Mouse (Mus musculus): ENCODE measurements at regions not wholly inside any gene's neighbourhood (a gene's known extent, or its start where the extent isn't known, plus 50 kb on each side); places are given as distances from the start of the nearest gene placed in this dataset.
"Not testable (repeated sequence)": the region's sequence is repeated elsewhere in the genome, so short reads cannot be mapped to it uniquely, and the experiment has no call there.

GRCm38 (mm10) chr14:8867641-8868040, 201.6 kb upstream of the 4930452B06Rik start:
- Histone ChIP-seq H3K9me3 (replicated peaks) (no peaks in the 10 kb centered on the region), H3K27ac (no peak overlapping the region), H3K36me3 (no peaks in the 10 kb centered on the region), H3K4me3 (no peak overlapping the region), H3K4me2 (no peak overlapping the region), H3K4me1 (replicated peaks) (no peaks in the 10 kb centered on the region), H3K27me3 (no peaks in the 10 kb centered on the region), H3K9ac (no peak overlapping the region)
- WGBS = 90% methylated on average over 5 of the region's 5 CpGs
- no peak for ATAC-seq (replicated peaks; ENCODE audit: insufficient number of reproducible peaks, insufficient read depth, low FRiP score, low read depth)

- Histone ChIP-seq H3K4me2 (no peak overlapping the region), H3K36me3 (no peaks in the 10 kb centered on the region), H3K27me3 (no peaks in the 10 kb centered on the region), H3K9ac (no peak overlapping the region), H3K4me1 (replicated peaks) (no peaks in the 10 kb centered on the region), H3K4me3 (no peak overlapping the region), H3K9me3 (replicated peaks) (no peaks in the 10 kb centered on the region), H3K27ac (no peak overlapping the region)
- ATAC-seq (replicated peaks; ENCODE audit: insufficient number of reproducible peaks, insufficient read depth, low FRiP score, low read depth) = no peak
Measured at GRCm38 (mm10) chr14:8851572-8851971, 185.5 kb upstream of the 4930452B06Rik start.

GRCm38 (mm10) chr14:8850208-8850607, 184.2 kb upstream of the 4930452B06Rik start:
- ATAC-seq (replicated peaks; ENCODE audit: insufficient number of reproducible peaks, insufficient read depth, low FRiP score, low read depth) = no peak
- Histone ChIP-seq H3K27ac (no peak overlapping the region), H3K4me3 (no peak overlapping the region), H3K4me2 (no peak overlapping the region), H3K36me3 (no peaks in the 10 kb centered on the region), H3K9ac (no peak overlapping the region), H3K4me1 (replicated peaks) (no peaks in the 10 kb centered on the region), H3K27me3 (no peaks in the 10 kb centered on the region), H3K9me3 (replicated peaks) (no peaks in the 10 kb centered on the region)

GRCm38 (mm10) chr14:8833516-8833915, 167.5 kb upstream of the 4930452B06Rik start:
- 65% methylated on average over 1 of the region's 1 CpGs for WGBS

GRCm38 (mm10) chr14:8800217-8800616, 134.2 kb upstream of the 4930452B06Rik start:
- not testable (repeated sequence) for H3K4me3 ChIP-seq; ATAC-seq (replicated peaks; ENCODE audit: insufficient number of reproducible peaks, insufficient read depth, low FRiP score, low read depth); H3K4me2 ChIP-seq; H3K9me3 ChIP-seq (replicated peaks); H3K9ac ChIP-seq; H3K27ac ChIP-seq; H3K36me3 ChIP-seq; H3K4me1 ChIP-seq (replicated peaks); H3K27me3 ChIP-seq
- WGBS = 62% methylated on average over 23 of the region's 23 CpGs

More at GRCm38 (mm10) chr14:8833516-8833915, 167.5 kb upstream of the 4930452B06Rik start:
- Histone ChIP-seq H3K4me1 (replicated peaks) (no peaks in the 10 kb centered on the region), H3K9me3 (replicated peaks) (no peaks in the 10 kb centered on the region), H3K27me3 (no peaks in the 10 kb centered on the region), H3K36me3 (no peaks in the 10 kb centered on the region), H3K4me2 (no peak overlapping the region), H3K9ac (no peak overlapping the region), H3K27ac (no peak overlapping the region), H3K4me3 (no peak overlapping the region)
- ATAC-seq (replicated peaks; ENCODE audit: insufficient number of reproducible peaks, insufficient read depth, low FRiP score, low read depth) = no peak

GRCm38 (mm10) chr14:8789348-8789747, 123.3 kb upstream of the 4930452B06Rik start:
- 14% methylated on average over 1 of the region's 1 CpGs for WGBS
- Histone ChIP-seq H3K9me3 (replicated peaks) (no peaks in the 10 kb centered on the region), H3K9ac (no peak overlapping the region), H3K4me1 (replicated peaks) (no peaks in the 10 kb centered on the region), H3K4me2 (no peak overlapping the region), H3K36me3 (no peaks in the 10 kb centered on the region), H3K27ac (peak overlapping the region; percentile 8; the same call in 1 of the 2 replicates), H3K4me3 (no peak overlapping the region), H3K27me3 (no peaks in the 10 kb centered on the region)
- ATAC-seq (replicated peaks; ENCODE audit: insufficient number of reproducible peaks, insufficient read depth, low FRiP score, low read depth) = no peak

GRCm38 (mm10) chr14:8760541-8760940, 94.5 kb upstream of the 4930452B06Rik start:
- no peak overlapping the region for H3K4me3 ChIP-seq

GRCm38 (mm10) chr14:8736831-8737230, 70.8 kb upstream of the 4930452B06Rik start:
- H3K9me3 ChIP-seq (replicated peaks) = no peaks in the 10 kb centered on the region
- no peak overlapping the region for H3K4me3 ChIP-seq
- no peak overlapping the region for H3K27ac ChIP-seq
- H3K4me2 ChIP-seq = no peak overlapping the region
- H3K36me3 ChIP-seq = no peaks in the 10 kb centered on the region
- no peak overlapping the region for H3K9ac ChIP-seq
- 24% methylated on average over 4 of the region's 4 CpGs for WGBS
- no peaks in the 10 kb centered on the region for H3K4me1 ChIP-seq (replicated peaks)
- H3K27me3 ChIP-seq = no peaks in the 10 kb centered on the region
- no peak for ATAC-seq (replicated peaks; ENCODE audit: insufficient number of reproducible peaks, insufficient read depth, low FRiP score, low read depth)

More at GRCm38 (mm10) chr14:8760541-8760940, 94.5 kb upstream of the 4930452B06Rik start:
- H3K4me2 ChIP-seq = no peak overlapping the region
- H3K36me3 ChIP-seq = no peaks in the 10 kb centered on the region
- H3K9me3 ChIP-seq (replicated peaks) = no peaks in the 10 kb centered on the region
- no peaks in the 10 kb centered on the region for H3K4me1 ChIP-seq (replicated peaks)
- no peak overlapping the region for H3K27ac ChIP-seq
- H3K9ac ChIP-seq = no peak overlapping the region
- H3K27me3 ChIP-seq = no peaks in the 10 kb centered on the region
- 70% methylated on average over 2 of the region's 2 CpGs for WGBS
- no peak for ATAC-seq (replicated peaks; ENCODE audit: insufficient number of reproducible peaks, insufficient read depth, low FRiP score, low read depth)

GRCm38 (mm10) chr14:8733261-8733660, 67.2 kb upstream of the 4930452B06Rik start:
- Histone ChIP-seq H3K4me1 (replicated peaks) (no peaks in the 10 kb centered on the region), H3K9me3 (replicated peaks) (no peaks in the 10 kb centered on the region), H3K36me3 (no peaks in the 10 kb centered on the region), H3K27me3 (no peaks in the 10 kb centered on the region), H3K27ac (no peak overlapping the region), H3K9ac (no peak overlapping the region), H3K4me2 (no peak overlapping the region), H3K4me3 (no peak overlapping the region)
- 62% methylated on average over 2 of the region's 2 CpGs for WGBS
- no peak for ATAC-seq (replicated peaks; ENCODE audit: insufficient number of reproducible peaks, insufficient read depth, low FRiP score, low read depth)

GRCm38 (mm10) chr14:8727364-8727763, 61.3 kb upstream of the 4930452B06Rik start:
- no peaks in the 10 kb centered on the region for H3K9me3 ChIP-seq (replicated peaks)
- H3K9ac ChIP-seq = no peak overlapping the region
- no peaks in the 10 kb centered on the region for H3K36me3 ChIP-seq
- no peak for ATAC-seq (replicated peaks; ENCODE audit: insufficient number of reproducible peaks, insufficient read depth, low FRiP score, low read depth)
- H3K27ac ChIP-seq = no peak overlapping the region
- 79% methylated on average over 1 of the region's 1 CpGs for WGBS
- H3K4me1 ChIP-seq (replicated peaks) = no peaks in the 10 kb centered on the region
- no peak overlapping the region for H3K4me3 ChIP-seq
- no peak overlapping the region for H3K4me2 ChIP-seq
- H3K27me3 ChIP-seq = no peaks in the 10 kb centered on the region
